ENCODE assay signal across 10 mouse cellular contexts in genomic region chr8:85460804-85461203, GRCm38 (mm10). TPM values are rescaled to one million over a fixed set of nuclear protein-coding genes. Genes with fewer than 3 reads are reported as not detected.
DNase-seq lines count a peak whose midpoint lies in the region; ATAC-seq and TF ChIP-seq lines count a peak whose summit lies in the region.
"Had no signal": no experiment of that assay in that cellular context is flagged by ENCODE, and none has a peak within 500 bp of the region (broad histone marks: within the 10 kb centered on the region; RNA-seq: fewer than 3 reads in every experiment).

No protein-coding gene starts in this region.

- peak; percentile 68 for TF ChIP-seq CTCF in intestine, postnatal 0 days (IDR thresholded peaks at IDR 0.05; ENCODE audit: low read depth)
- peak; percentile 16; the same call in 1 of the 2 replicates for TF ChIP-seq CTCF in E14TG2a.4 (conservative IDR thresholded peaks at IDR 0.05; ENCODE audit: low read length)

- no peaks in the 10 kb centered on the region for H3K27me3 ChIP-seq in intestine, postnatal 0 days (replicated peaks; ENCODE audit: control insufficient read depth, insufficient read depth, low read length)
- no peaks in the 10 kb centered on the region for H3K27me3 ChIP-seq in intestine, embryonic 16.5 days (replicated peaks; ENCODE audit: control insufficient read depth, insufficient read depth, low read length)
- H3K27me3 ChIP-seq in E14TG2a.4 (ENCODE audit: insufficient read depth, low read length): no peaks in the 10 kb centered on the region
- H3K27me3 ChIP-seq: neural tube, embryonic 15.5 days had no signal

- no peaks in the 10 kb centered on the region for H3K9me3 ChIP-seq in intestine, postnatal 0 days (ENCODE audit: control insufficient read depth)
- H3K9me3 ChIP-seq in intestine, embryonic 16.5 days (ENCODE audit: control insufficient read depth, low read length): no peaks in the 10 kb centered on the region
- H3K9me3 ChIP-seq in E14TG2a.4 (ENCODE audit: low read length): no peaks in the 10 kb centered on the region
- H3K9me3 ChIP-seq: neural tube, embryonic 15.5 days had no signal

- 41% methylated on average over 5 of the region's 5 CpGs for WGBS in intestine, postnatal 0 days
- WGBS in intestine, embryonic 16.5 days: 37% methylated on average over 5 of the region's 5 CpGs

- H3K9ac ChIP-seq in intestine, postnatal 0 days (ENCODE audit: low read depth, low read length): no peak overlapping the region
- no peak overlapping the region for H3K9ac ChIP-seq in intestine, embryonic 16.5 days (ENCODE audit: low read depth, low read length)
- H3K9ac ChIP-seq: neural tube, embryonic 15.5 days had no signal

- peak; percentile 32 for DNase-seq in 3T3-L1 (ENCODE audit: low read depth, low spot score)
- peak; percentile 37 to 43 for DNase-seq in heart, postnatal 10 days
- no peak for DNase-seq in left cerebral cortex, adult 11 months (ENCODE audit: low spot score)
- no peak for DNase-seq in embryo, embryonic 10.5 days (ENCODE audit: low spot score)

- H3K27ac ChIP-seq in intestine, postnatal 0 days (ENCODE audit: low read depth, low read length): no peak overlapping the region
- H3K27ac ChIP-seq in intestine, embryonic 16.5 days (ENCODE audit: low read length): no peak overlapping the region
- H3K27ac ChIP-seq: neural tube, embryonic 15.5 days had no signal

- intact Hi-C loops in heart, postnatal 10 days (cut with DNase I): loop anchor here (1.0 to 5.0 kb wide), 2 partner anchors 65 to 1126 kb away; no protein-coding TSS in a partner anchor

- H3K4me2 ChIP-seq in intestine, postnatal 0 days (replicated peaks; ENCODE audit: low read depth): no peak overlapping the region
- H3K4me2 ChIP-seq in intestine, embryonic 16.5 days (ENCODE audit: low read depth, low read length): no peak overlapping the region
- H3K4me2 ChIP-seq: neural tube, embryonic 15.5 days had no signal

- no peak for ATAC-seq in intestine, postnatal 0 days
- no peak for ATAC-seq in intestine, embryonic 16.5 days
- no peak for ATAC-seq in megakaryocyte, adult 5-6 weeks (ENCODE audit: poor library complexity, severe bottlenecking)
- ATAC-seq: activated CD4-positive, CD25-positive, alpha-beta regulatory T cell, adult 4 months had no signal

- no peak overlapping the region for H3K4me3 ChIP-seq in intestine, postnatal 0 days (ENCODE audit: low read depth, low read length)
- no peak overlapping the region for H3K4me3 ChIP-seq in intestine, embryonic 16.5 days (ENCODE audit: low read length)
- H3K4me3 ChIP-seq in E14TG2a.4 (replicated peaks; ENCODE audit: low read length): no peak overlapping the region
- H3K4me3 ChIP-seq: neural tube, embryonic 15.5 days had no signal

- H3K4me1 ChIP-seq in intestine, postnatal 0 days (replicated peaks; ENCODE audit: control insufficient read depth, insufficient read depth, low read length): no peaks in the 10 kb centered on the region
- no peaks in the 10 kb centered on the region for H3K4me1 ChIP-seq in intestine, embryonic 16.5 days (ENCODE audit: control insufficient read depth, insufficient read depth, low read length)
- H3K4me1 ChIP-seq in E14TG2a.4 (replicated peaks; ENCODE audit: low read depth, low read length): peaks cover 58% of the 10 kb centered on the region
- H3K4me1 ChIP-seq: neural tube, embryonic 15.5 days had no signal

- H3K36me3 ChIP-seq in intestine, postnatal 0 days (ENCODE audit: control insufficient read depth, insufficient read depth): no peaks in the 10 kb centered on the region
- no peaks in the 10 kb centered on the region for H3K36me3 ChIP-seq in intestine, embryonic 16.5 days (ENCODE audit: control insufficient read depth, insufficient read depth, low read length)
- no peaks in the 10 kb centered on the region for H3K36me3 ChIP-seq in E14TG2a.4 (ENCODE audit: insufficient read depth, low read length)
- H3K36me3 ChIP-seq: neural tube, embryonic 15.5 days had no signal

RNA-seq across cellular contexts. Expression of gene 4921524J17Rik, which starts 28.2 kb away (rescaled TPM):
- polyA plus RNA-seq in intestine, postnatal 0 days (2015; fragmentation: Nextera tagmentation; extraction: Ambion mirVana): 24.3 and 26.1 TPM in 2 replicates
- 32.6 and 33.2 TPM in 2 replicates for polyA plus RNA-seq in intestine, embryonic 16.5 days (2015; fragmentation: Nextera tagmentation; extraction: Ambion mirVana)
- total RNA-seq in heart, postnatal 10 days (2021): 10 to 100 TPM; 17.9 to 21.6 TPM
- 21.1 and 21.2 TPM in 2 replicates for total RNA-seq in megakaryocyte, adult 5-6 weeks (2015)
- 28.9 and 54.2 TPM in 2 replicates for total RNA-seq in megakaryocyte, adult 5-6 weeks (2017)

RNA-seq across cellular contexts. Expression of gene Gpt2, which starts 31.6 kb away (rescaled TPM):
- 3.5 and 3.6 TPM in 2 replicates for polyA plus RNA-seq in intestine, postnatal 0 days (2015; fragmentation: Nextera tagmentation; extraction: Ambion mirVana)
- polyA plus RNA-seq in intestine, embryonic 16.5 days (2015; fragmentation: Nextera tagmentation; extraction: Ambion mirVana): 12.0 and 12.4 TPM in 2 replicates
- 10 to 100 TPM; 18.8 to 20.3 TPM for total RNA-seq in heart, postnatal 10 days (2021)
- 0.59 and 1.7 TPM in 2 replicates for total RNA-seq in megakaryocyte, adult 5-6 weeks (2015)
- total RNA-seq in megakaryocyte, adult 5-6 weeks (2017): 1.7 and 1.8 TPM in 2 replicates

Comparison
In these comparisons a context has a peak if more than half of its experiments do, and no peak if none do; other contexts are left out.
1. DNase-seq: peak in 3T3-L1 (single experiment) and heart, postnatal 10 days (2 of 2); none in left cerebral cortex, adult 11 months (single experiment) and embryo, embryonic 10.5 days (single experiment).
2. RNA of gene Gpt2, which starts 31.6 kb away (total RNA-seq): 18.8 to 20.3 TPM in heart, postnatal 10 days; 0.59 to 1.8 TPM in megakaryocyte, adult 5-6 weeks; every median in the first group is over 4 times any median in the second.